Mouse (Mus musculus) telencephalon, adult 2 months (tissue): ENCODE measurements at regions not wholly inside any gene's neighbourhood (a gene's known extent, or its start where the extent isn't known, plus 50 kb on each side); places are given as distances from the start of the nearest gene placed in this dataset.
"Not testable (repeated sequence)": the region's sequence is repeated elsewhere in the genome, so short reads cannot be mapped to it uniquely, and the experiment has no call there.

ENCODE experiments used
- DNase-seq: peaks from one replicate; pipeline ENCODE4 v3.0.0-alpha.2; 2011; ENCODE audit warnings: low read depth, low spot score

- DNase-seq: no peak
Observed at GRCm38 (mm10) chr6:31132396-31133190, 173.7 kb upstream of the Klf14 start.

GRCm38 (mm10) chr6:31133896-31134735 is 175.2 kb upstream of the Klf14 start:
- no peak for DNase-seq

- no peak for DNase-seq
Observed at GRCm38 (mm10) chr6:31134736-31135077, 175.8 kb upstream of the Klf14 start.

- no peak for DNase-seq
Observed at GRCm38 (mm10) chr6:31135580-31135979, 176.7 kb upstream of the Klf14 start.

- DNase-seq: no peak
Observed at GRCm38 (mm10) chr6:31136895-31137294, 178.0 kb upstream of the Klf14 start.

- no peak for DNase-seq
Observed at GRCm38 (mm10) chr6:31137351-31137750, 178.5 kb upstream of the Klf14 start.

GRCm38 (mm10) chr6:31140000-31140399 is 181.1 kb upstream of the Klf14 start:
- no peak for DNase-seq

- no peak for DNase-seq
Observed at GRCm38 (mm10) chr6:31140593-31140992, 181.7 kb upstream of the Klf14 start.

- no peak for DNase-seq
Observed at GRCm38 (mm10) chr6:31141486-31141885, 182.6 kb upstream of the Klf14 start.

- DNase-seq: not testable (repeated sequence)
Observed at GRCm38 (mm10) chr6:31142479-31143007, 183.7 kb upstream of the Klf14 start.

- no peak for DNase-seq
Observed at GRCm38 (mm10) chr6:31145687-31146086, 186.8 kb upstream of the Klf14 start.

- DNase-seq: no peak
Observed at GRCm38 (mm10) chr6:31146779-31147178, 187.9 kb upstream of the Klf14 start.

- DNase-seq: no peak
Observed at GRCm38 (mm10) chr6:31147682-31148081, 188.8 kb upstream of the Klf14 start.

- no peak for DNase-seq
Observed at GRCm38 (mm10) chr6:31148311-31148856, 189.5 kb upstream of the Klf14 start.

GRCm38 (mm10) chr6:31149164-31149563 is 190.3 kb upstream of the Klf14 start:
- DNase-seq: no peak

- no peak for DNase-seq
Observed at GRCm38 (mm10) chr6:31150416-31150815, 191.5 kb upstream of the Klf14 start.

- DNase-seq: no peak
Observed at GRCm38 (mm10) chr6:31155857-31156256, 197.0 kb upstream of the Klf14 start.

GRCm38 (mm10) chr6:31156999-31157398 is 198.1 kb upstream of the Klf14 start:
- no peak for DNase-seq

- no peak for DNase-seq
Observed at GRCm38 (mm10) chr6:31157429-31157828, 198.6 kb upstream of the Klf14 start.

- no peak for DNase-seq
Observed at GRCm38 (mm10) chr6:31158648-31159047, 199.8 kb upstream of the Klf14 start.

- DNase-seq: no peak
Observed at GRCm38 (mm10) chr6:31159240-31159639, 200.4 kb upstream of the Klf14 start.

GRCm38 (mm10) chr6:31159935-31160670 is 201.2 kb upstream of the Klf14 start:
- DNase-seq: no peak
